Mouse (Mus musculus) right cerebral cortex, postnatal 4 days (tissue): ENCODE data around the gene Dnm3.

ENCODE experiments used
- DNase-seq: peaks from one replicate; pipeline ENCODE4 v3.0.0-alpha.2; 2022

Dnm3 gene

GRCm38 (mm10) chr1:162477246-162478209 is at the start of gene Dnm3:
TSS of gene Dnm3 (minus strand) at chr1:162478034.
- DNase-seq, result peak; percentile 83

- DNase-seq, result no peak
Measured at GRCm38 (mm10) chr1:162515116-162515515, 37.3 kb upstream of the Dnm3 start.

- DNase-seq, result no peak
Measured at GRCm38 (mm10) chr1:162510013-162510356, 32.2 kb upstream of the Dnm3 start.

- DNase-seq, result no peak
Measured at GRCm38 (mm10) chr1:162509329-162510012, 31.6 kb upstream of the Dnm3 start.

GRCm38 (mm10) chr1:162508211-162509005 is 30.6 kb upstream of the Dnm3 start:
- DNase-seq, result no peak

GRCm38 (mm10) chr1:162506516-162506915 is 28.7 kb upstream of the Dnm3 start:
- no peak for DNase-seq

GRCm38 (mm10) chr1:162505649-162506048 is 27.8 kb upstream of the Dnm3 start:
- DNase-seq, result no peak

- DNase-seq, result peak; percentile 7
Measured at GRCm38 (mm10) chr1:162476531-162477080, 1.2 kb downstream of the Dnm3 start.

GRCm38 (mm10) chr1:162472949-162473348 is 4.9 kb downstream of the Dnm3 start:
- DNase-seq, result no peak

- no peak for DNase-seq
Measured at GRCm38 (mm10) chr1:162471089-162471488, 6.7 kb downstream of the Dnm3 start.

- DNase-seq, result no peak
Measured at GRCm38 (mm10) chr1:162469752-162470280, 8.0 kb downstream of the Dnm3 start.

- no peak for DNase-seq
Measured at GRCm38 (mm10) chr1:162463676-162464075, 14.2 kb downstream of the Dnm3 start.

- DNase-seq, result no peak
Measured at GRCm38 (mm10) chr1:162458711-162459110, 19.1 kb downstream of the Dnm3 start.

GRCm38 (mm10) chr1:162456861-162457260 is 21.0 kb downstream of the Dnm3 start:
- DNase-seq, result no peak

- DNase-seq, result peak; percentile 17
Measured at GRCm38 (mm10) chr1:162456406-162456805, 21.4 kb downstream of the Dnm3 start.

- DNase-seq, result no peak
Measured at GRCm38 (mm10) chr1:162453578-162453977, 24.3 kb downstream of the Dnm3 start.

GRCm38 (mm10) chr1:162453030-162453429 is 24.8 kb downstream of the Dnm3 start:
- no peak for DNase-seq

GRCm38 (mm10) chr1:162449161-162449909 is 28.5 kb downstream of the Dnm3 start:
- no peak for DNase-seq

GRCm38 (mm10) chr1:162444805-162445204 is 33.0 kb downstream of the Dnm3 start:
- no peak for DNase-seq

GRCm38 (mm10) chr1:162439576-162439975 is 38.3 kb downstream of the Dnm3 start:
- DNase-seq, result no peak

- DNase-seq, result no peak
Measured at GRCm38 (mm10) chr1:162436672-162437071, 41.2 kb downstream of the Dnm3 start.

GRCm38 (mm10) chr1:162428904-162429303 is 48.9 kb downstream of the Dnm3 start:
- no peak for DNase-seq
